Mouse (Mus musculus) midbrain, postnatal 0 days (tissue): Measurements from ENCODE around the gene Nr1h4. TPM values are rescaled to one million over a fixed set of nuclear protein-coding genes. Genes with fewer than 3 reads are reported as not detected.

ENCODE experiments used
- ATAC-seq: fragments of 200-750 bp; cut with Nextera tagmentation; 2 replicates; pipeline ENCODE4 v1.8.0; 2017; ENCODE audit warnings: moderate number of reproducible peaks, mild to moderate bottlenecking, moderate TSS enrichment, moderate library complexity; ENCODE audit not compliant: low FRiP score
- DNase-seq: peaks from one replicate; pipeline ENCODE4 v3.0.0-alpha.2; 2015; ENCODE audit warnings: low spot score
- H3K27ac ChIP-seq: fragments of 300-500 bp; sonication (generic); 2 replicates; pipeline ENCODE4 v1.5.1; 2014; ENCODE audit warnings: low read depth, mild to moderate bottlenecking, low read length, mixed read lengths
- H3K27me3 ChIP-seq: fragments of 300-500 bp; sonication (generic); 2 replicates; pipeline ENCODE4 v1.6.1; 2014; ENCODE audit warnings: low read length, control low read depth, mixed read lengths; ENCODE audit not compliant: insufficient read depth
- H3K36me3 ChIP-seq: fragments of 300-500 bp; sonication (generic); 2 replicates; pipeline ENCODE4 v1.6.1; 2014; ENCODE audit warnings: low read length, control low read depth, mixed read lengths; ENCODE audit not compliant: insufficient read depth
- H3K4me1 ChIP-seq: fragments of 300-500 bp; sonication (generic); 2 replicates; pipeline ENCODE4 v1.6.1; 2014; ENCODE audit warnings: mild to moderate bottlenecking, control low read depth, antibody characterized with exemption, low read length, mixed read lengths; ENCODE audit not compliant: insufficient read depth
- H3K4me2 ChIP-seq: fragments of 300-500 bp; sonication (generic); 2 replicates; pipeline ENCODE4 v1.6.1; 2014; ENCODE audit warnings: low read depth, mild to moderate bottlenecking, low read length, mixed read lengths; ENCODE audit not compliant: poor library complexity, severe bottlenecking
- H3K4me3 ChIP-seq: fragments of 300-500 bp; sonication (generic); 2 replicates; pipeline ENCODE4 v1.5.1; 2014; ENCODE audit warnings: low read depth, mild to moderate bottlenecking, low read length, moderate library complexity
- H3K9ac ChIP-seq: fragments of 300-500 bp; sonication (generic); replicated peaks from 2 replicates; pipeline ENCODE4 v1.6.1; 2014; ENCODE audit warnings: mild to moderate bottlenecking, low read length, moderate library complexity, mixed read lengths; ENCODE audit not compliant: poor library complexity, severe bottlenecking
- H3K9me3 ChIP-seq: fragments of 300-500 bp; sonication (generic); 2 replicates; pipeline ENCODE4 v1.6.1; 2016; ENCODE audit warnings: low read length, control low read depth
- CTCF ChIP-seq: IDR thresholded peaks from 2 replicates; pipeline ENCODE4 v1.5.1; 2016; ENCODE audit warnings: antibody characterized with exemption, mild to moderate bottlenecking
- WGBS: fragments of 180-500 bp; shearing (Covaris S2); extraction: QIAGEN DNeasy Blood & Tissue Kit; methylation state at CpG from one replicate; pipeline ENCODE4 v1.1.7; 2014; 5-methylcytosine and 5-hydroxymethylcytosine counted together
- polyA plus RNA-seq: library from polyadenylated mRNA; unstranded; fragments of >200 nt; fragmentation: Nextera tagmentation; extraction: Ambion mirVana; gene quantifications from 2 replicates; pipeline ENCODE4 v1.2.1, GENCODE M21; 2015
- total RNA-seq: library from RNA; depleted of rRNA; stranded (reverse); fragments of >200 nt; gene quantifications from 2 replicates; pipeline ENCODE4 v1.2.3, GENCODE M21; 2014

The Nr1h4 gene
- total and polyA plus RNA-seq, 2 experiments from 2014 or later: not detected

DNA sequence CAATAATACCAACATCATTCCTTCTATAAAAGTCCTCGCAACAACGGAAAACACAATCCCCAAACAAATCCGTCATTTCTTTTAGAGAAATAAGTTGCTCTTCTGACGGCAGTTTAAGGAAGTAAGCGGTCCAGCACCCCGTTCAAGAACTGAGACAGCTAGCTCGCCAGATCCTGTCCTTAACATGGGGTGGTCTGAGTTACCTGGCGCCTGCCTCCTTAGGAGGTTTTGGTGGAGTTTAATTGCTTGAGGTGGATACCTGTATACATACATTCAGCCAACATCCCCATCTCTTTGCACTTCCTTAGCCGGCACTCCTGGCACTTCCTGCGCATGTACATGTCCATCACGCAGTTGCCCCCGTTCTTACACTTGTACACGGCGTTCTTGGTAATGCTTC is 50.3 kb downstream of the Nr1h4 start:
- no peak for DNase-seq
- 91% methylated on average over 14 of the region's 14 CpGs for WGBS
- no peaks in the 10 kb centered on the region for H3K4me1 ChIP-seq
- H3K36me3 ChIP-seq: no peaks in the 10 kb centered on the region
- H3K4me3 ChIP-seq: no peak overlapping the region
- no peak overlapping the region for H3K9ac ChIP-seq
- no peak for TF ChIP-seq CTCF
- H3K27ac ChIP-seq: no peak overlapping the region
- H3K4me2 ChIP-seq: no peak overlapping the region
- no peaks in the 10 kb centered on the region for H3K9me3 ChIP-seq
- ATAC-seq: no peak
- H3K27me3 ChIP-seq: no peaks in the 10 kb centered on the region

DNA sequence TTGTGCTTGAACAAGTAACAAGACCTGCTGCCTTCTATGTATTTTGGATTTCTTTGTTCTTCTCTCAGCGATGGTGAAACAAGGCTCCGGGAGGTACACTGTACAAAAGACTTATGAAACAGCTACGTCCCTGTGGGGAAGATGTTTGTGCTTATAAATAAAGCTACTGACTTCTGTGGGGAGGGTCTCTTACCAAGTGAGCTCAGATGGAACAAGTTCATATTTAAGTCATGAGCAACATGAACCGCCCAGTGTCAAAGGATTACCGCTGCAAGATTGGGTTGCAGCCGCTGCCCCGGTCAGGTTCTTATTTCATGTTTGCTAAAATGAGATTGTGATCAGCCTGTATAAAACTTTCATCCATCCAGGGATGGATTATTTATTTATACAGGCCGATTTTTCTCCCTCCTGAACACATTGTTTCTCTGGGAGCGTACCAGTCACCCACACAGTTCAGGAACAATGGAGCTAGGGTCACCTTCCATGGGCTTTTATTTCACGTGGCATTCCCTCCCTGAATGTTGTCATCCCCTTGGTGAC is 51.2 kb downstream of the Nr1h4 start:
- 20% methylated on average over 10 of the region's 10 CpGs for WGBS
- H3K4me1 ChIP-seq: no peaks in the 10 kb centered on the region
- H3K9me3 ChIP-seq: no peaks in the 10 kb centered on the region
- no peak overlapping the region for H3K4me3 ChIP-seq
- peak overlapping the region; percentile 21; the same call in 1 of the 2 replicates for H3K4me2 ChIP-seq
- H3K27ac ChIP-seq: no peak overlapping the region
- ATAC-seq: no peak
- H3K27me3 ChIP-seq: no peaks in the 10 kb centered on the region
- no peaks in the 10 kb centered on the region for H3K36me3 ChIP-seq
- no peak for TF ChIP-seq CTCF
- DNase-seq: no peak
- H3K9ac ChIP-seq: no peak overlapping the region

DNA sequence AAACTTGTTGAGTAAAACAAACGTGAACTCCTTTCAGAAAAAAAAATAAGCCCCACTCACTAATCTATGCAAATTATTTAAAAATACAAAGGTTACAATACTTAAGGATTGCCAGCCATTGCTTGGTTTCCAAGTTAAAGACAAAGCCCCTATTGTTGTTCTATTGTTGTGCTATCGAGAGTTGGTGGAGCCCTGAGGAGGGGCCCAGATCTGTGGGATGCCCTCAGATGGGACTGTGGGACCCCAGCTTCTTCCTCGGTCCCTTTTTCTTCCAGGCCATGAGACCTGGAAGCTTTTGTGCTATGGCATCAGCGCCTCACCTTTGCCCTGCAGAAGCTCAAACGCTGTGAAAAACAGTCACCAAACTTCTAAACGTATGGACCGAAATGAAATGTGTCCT is 51.7 kb downstream of the Nr1h4 start:
- Histone ChIP-seq H3K9ac (no peak overlapping the region), H3K4me3 (no peak overlapping the region), H3K4me1 (no peaks in the 10 kb centered on the region), H3K27me3 (no peaks in the 10 kb centered on the region), H3K27ac (no peak overlapping the region), H3K4me2 (no peak overlapping the region), H3K9me3 (no peaks in the 10 kb centered on the region), H3K36me3 (no peaks in the 10 kb centered on the region)
- no peak for TF ChIP-seq CTCF
- ATAC-seq (no peak), DNase-seq (no peak)
- 29% methylated on average over 7 of the region's 7 CpGs for WGBS

DNA sequence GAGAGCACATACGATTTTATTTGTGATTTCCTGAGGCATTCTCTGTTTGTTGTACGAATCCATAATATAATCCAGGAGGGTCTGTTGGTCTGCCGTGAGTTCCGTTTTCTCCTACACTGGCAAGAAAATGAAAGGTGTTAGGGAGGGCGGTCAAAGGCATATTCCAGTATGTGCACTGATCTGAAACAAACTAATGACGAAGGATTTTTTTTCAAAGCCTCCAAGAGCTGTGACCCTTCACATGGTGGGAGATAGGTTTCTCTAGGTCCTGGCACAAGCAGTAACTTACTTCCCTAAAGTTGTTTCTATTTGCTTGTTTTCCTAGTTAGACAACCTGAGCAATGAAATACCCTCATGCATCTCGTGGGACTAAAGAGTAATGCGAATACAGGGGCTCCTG is 54.6 kb downstream of the Nr1h4 start:
- Histone ChIP-seq H3K4me3 (no peak overlapping the region), H3K4me2 (no peak overlapping the region), H3K27ac (no peak overlapping the region), H3K9ac (no peak overlapping the region), H3K27me3 (no peaks in the 10 kb centered on the region), H3K36me3 (no peaks in the 10 kb centered on the region), H3K9me3 (no peaks in the 10 kb centered on the region), H3K4me1 (no peaks in the 10 kb centered on the region)
- no peak for ATAC-seq
- DNase-seq: no peak
- 88% methylated on average over 8 of the region's 8 CpGs for WGBS
- TF ChIP-seq CTCF: no peak

DNA sequence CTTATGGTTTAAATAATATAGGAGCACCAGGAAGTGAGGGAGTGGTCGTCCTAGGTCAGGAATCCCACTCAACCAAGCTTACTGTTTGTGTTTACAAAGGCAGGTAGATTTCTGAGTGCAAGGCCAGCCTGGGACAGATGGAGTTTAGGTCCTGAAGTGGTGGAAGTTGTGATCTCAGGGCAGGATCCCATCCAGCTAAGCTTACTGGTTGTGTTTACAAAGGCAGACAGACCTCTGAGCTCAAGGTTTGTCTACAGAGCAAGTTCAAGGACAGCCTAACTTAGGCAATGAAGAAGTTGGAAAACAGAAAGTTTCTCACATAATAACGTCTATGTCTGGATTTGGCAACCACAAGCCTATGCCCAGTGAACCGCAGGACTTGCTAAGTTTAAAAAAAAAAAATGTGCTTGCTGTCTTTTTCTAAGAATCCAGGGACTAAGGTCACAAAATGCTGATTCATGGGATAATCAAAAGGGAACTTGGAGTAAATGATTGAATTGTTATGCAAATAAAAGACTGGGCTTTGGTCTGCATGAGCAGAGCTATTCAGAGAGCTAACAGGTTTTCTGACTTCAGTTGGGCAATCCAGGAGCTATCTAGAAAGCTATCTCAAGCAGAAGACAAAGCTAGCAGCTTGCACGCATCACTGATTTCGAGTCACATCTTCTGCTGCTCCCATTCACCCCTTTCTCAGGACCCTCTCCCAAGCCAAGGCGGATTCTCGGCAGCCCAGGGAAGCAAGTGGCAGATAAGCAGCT is 62.6 kb downstream of the Nr1h4 start:
- no peak for ATAC-seq
- Histone ChIP-seq H3K27me3 (no peaks in the 10 kb centered on the region), H3K4me3 (no peak overlapping the region), H3K4me1 (no peaks in the 10 kb centered on the region), H3K27ac (no peak overlapping the region), H3K36me3 (no peaks in the 10 kb centered on the region), H3K9me3 (0 out of 2 replicates have a peak, but pooled peaks cover 4% of the 10 kb centered on the region), H3K9ac (no peak overlapping the region), H3K4me2 (no peak overlapping the region)
- no peak for TF ChIP-seq CTCF
- DNase-seq: no peak
- WGBS: 44% methylated on average over 7 of the region's 7 CpGs

DNA sequence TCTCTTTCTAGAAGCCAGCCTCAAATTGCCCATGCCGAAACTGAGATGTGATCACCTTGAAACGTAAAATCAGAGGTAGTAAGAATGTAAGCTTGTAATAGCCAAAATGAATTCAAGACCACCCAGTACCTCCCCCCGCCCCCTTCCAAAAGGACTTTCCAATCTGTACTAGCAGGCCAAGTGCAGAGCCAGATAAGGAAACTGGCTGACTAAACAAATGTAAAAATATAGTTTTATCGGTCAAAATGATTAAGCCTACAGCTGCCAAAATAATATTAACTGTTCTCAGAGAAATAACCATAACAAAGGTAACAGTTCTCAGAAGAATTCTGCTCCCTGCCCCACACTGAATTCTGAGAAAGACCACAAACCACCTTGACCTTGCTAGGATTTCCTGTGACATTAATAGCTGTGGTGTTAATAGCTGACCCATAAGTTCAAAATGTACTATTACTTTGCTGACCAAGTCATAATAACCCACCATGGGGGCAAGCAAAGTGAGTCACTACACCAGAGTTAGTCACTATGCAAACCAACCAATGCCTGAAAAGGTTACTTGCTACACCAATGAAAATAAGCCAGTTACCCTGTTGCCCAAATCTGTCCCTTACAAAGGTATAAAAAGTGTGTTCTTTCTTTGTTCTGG is 68.5 kb downstream of the Nr1h4 start:
- no peaks in the 10 kb centered on the region for H3K36me3 ChIP-seq
- DNase-seq (no peak), ATAC-seq (no peak)
- H3K27me3 ChIP-seq: no peaks in the 10 kb centered on the region
- no peak for TF ChIP-seq CTCF
- H3K4me1 ChIP-seq: no peaks in the 10 kb centered on the region
- H3K9me3 ChIP-seq: 0 out of 2 replicates have a peak, but pooled peaks cover 2% of the 10 kb centered on the region
- no peak overlapping the region for H3K4me2 ChIP-seq
- no peak overlapping the region for H3K9ac ChIP-seq
- no peak overlapping the region for H3K27ac ChIP-seq
- no peak overlapping the region for H3K4me3 ChIP-seq
- WGBS: 90% methylated on average over 4 of the region's 4 CpGs
